Mouse (Mus musculus): ENCODE measurements at regions not wholly inside any gene's neighbourhood (a gene's known extent, or its start where the extent isn't known, plus 50 kb on each side); places are given as distances from the start of the nearest gene placed in this dataset.

DNA sequence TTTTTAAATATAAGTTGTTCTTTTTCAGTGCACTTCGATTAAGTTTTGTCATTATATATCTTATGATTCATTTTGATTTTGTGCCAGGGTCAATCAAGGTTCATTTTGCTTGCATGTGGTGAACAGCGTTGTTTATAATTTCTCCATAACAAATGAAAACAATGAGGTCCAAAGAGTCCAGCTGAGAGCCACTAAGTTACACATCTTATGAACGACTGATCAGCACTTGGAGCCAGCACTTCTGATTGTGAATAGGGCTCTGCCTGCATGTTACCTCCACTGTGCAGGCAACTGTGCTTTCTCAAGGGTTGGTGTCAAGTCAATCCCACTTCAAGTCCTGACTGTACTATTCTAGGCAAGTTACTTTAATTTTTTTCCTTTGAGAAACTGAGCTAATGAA is 243.5 kb upstream of the Adra1b start:
- no peak for DNase-seq (ENCODE audit: low read depth, low spot score)
- WGBS, result 60% methylated on average over 3 of the region's 3 CpGs

GRCm38 (mm10) chr11:44146419-44146818 is 245.4 kb upstream of the Adra1b start:
- 89% methylated on average over 3 of the region's 3 CpGs for WGBS
- DNase-seq (ENCODE audit: low read depth, low spot score), result no peak

GRCm38 (mm10) chr11:44153576-44153975 is 246.3 kb upstream of the Il12b start:
- no peak for DNase-seq (ENCODE audit: low read depth, low spot score)
- WGBS, result 90% methylated on average over 3 of the region's 3 CpGs

- DNase-seq (ENCODE audit: low read depth, low spot score), result no peak
- WGBS, result 41% methylated on average over 2 of the region's 2 CpGs
Measured at GRCm38 (mm10) chr11:44155591-44155990, 244.3 kb upstream of the Il12b start.

- no peak for DNase-seq (ENCODE audit: low read depth, low spot score)
- 38% methylated on average over 5 of the region's 5 CpGs for WGBS
Measured at GRCm38 (mm10) chr11:44156081-44156480, 243.8 kb upstream of the Il12b start.

GRCm38 (mm10) chr11:44156490-44157345 is 243.1 kb upstream of the Il12b start:
- no peak for DNase-seq (ENCODE audit: low read depth, low spot score)
- 64% methylated on average over 3 of the region's 3 CpGs for WGBS

- DNase-seq (ENCODE audit: low read depth, low spot score), result no peak
- 68% methylated on average over 5 of the region's 5 CpGs for WGBS
Measured at GRCm38 (mm10) chr11:44158236-44158635, 241.6 kb upstream of the Il12b start.

GRCm38 (mm10) chr11:44161734-44162418 is 238.0 kb upstream of the Il12b start:
- DNase-seq (ENCODE audit: low read depth, low spot score), result no peak
- WGBS, result 73% methylated on average over 7 of the region's 7 CpGs

DNA sequence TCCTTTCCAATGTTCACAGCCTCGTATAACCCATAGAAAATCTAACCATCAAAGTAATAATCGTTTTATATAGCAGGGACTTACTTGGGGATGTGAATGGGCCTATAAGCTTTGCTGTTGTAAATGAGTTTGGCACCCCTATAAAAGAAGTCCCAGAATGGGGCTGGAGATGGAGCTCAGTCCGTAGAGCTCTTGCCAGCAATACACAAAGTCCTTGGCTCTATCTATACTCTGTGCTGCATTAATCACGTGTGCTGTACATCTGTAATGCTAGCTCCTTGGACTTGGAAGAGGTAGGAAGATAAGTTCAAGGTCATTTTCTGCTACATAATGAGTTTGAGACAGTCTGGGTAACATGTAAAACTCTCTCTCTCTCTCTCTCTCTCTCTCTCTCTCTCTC is 236.8 kb upstream of the Il12b start:
- no peak for DNase-seq (ENCODE audit: low read depth, low spot score)
- WGBS, result 59% methylated on average over 4 of the region's 4 CpGs

DNA sequence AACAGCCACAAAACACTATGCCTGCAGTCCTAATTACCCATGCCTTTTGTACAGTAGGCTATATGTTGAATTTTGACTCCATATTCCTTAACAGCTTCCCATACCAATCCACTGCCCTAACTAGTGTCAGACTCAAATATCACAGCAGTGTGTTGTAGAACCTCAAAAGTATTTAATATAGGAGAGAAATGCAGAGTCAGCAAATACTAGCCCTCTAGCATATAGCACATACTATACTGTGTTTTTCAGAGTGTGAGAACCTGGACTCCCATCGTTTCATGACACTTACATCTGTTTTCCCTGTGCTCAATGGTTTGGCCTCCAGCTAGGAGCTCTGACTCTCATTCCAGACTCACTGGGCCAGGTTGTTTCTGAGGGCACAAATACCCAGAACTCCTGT is 236.1 kb upstream of the Il12b start:
- DNase-seq (ENCODE audit: low read depth, low spot score), result no peak
- WGBS, result 74% methylated on average over 1 of the region's 1 CpGs

GRCm38 (mm10) chr11:44164186-44164585 is 235.7 kb upstream of the Il12b start:
- 47% methylated on average over 2 of the region's 2 CpGs for WGBS

GRCm38 (mm10) chr11:44167724-44168500 is 232.0 kb upstream of the Il12b start:
- WGBS, result 60% methylated on average over 6 of the region's 6 CpGs
- no peak for DNase-seq (ENCODE audit: low read depth, low spot score)

More at GRCm38 (mm10) chr11:44164186-44164585, 235.7 kb upstream of the Il12b start:
- DNase-seq (ENCODE audit: low read depth, low spot score), result no peak

GRCm38 (mm10) chr11:44172478-44172877 is 227.4 kb upstream of the Il12b start:
- 71% methylated on average over 4 of the region's 4 CpGs for WGBS
- DNase-seq (ENCODE audit: low read depth, low spot score), result no peak

- no peak for DNase-seq (ENCODE audit: low read depth, low spot score)
Measured at GRCm38 (mm10) chr11:44173196-44173595, 226.7 kb upstream of the Il12b start.

DNA sequence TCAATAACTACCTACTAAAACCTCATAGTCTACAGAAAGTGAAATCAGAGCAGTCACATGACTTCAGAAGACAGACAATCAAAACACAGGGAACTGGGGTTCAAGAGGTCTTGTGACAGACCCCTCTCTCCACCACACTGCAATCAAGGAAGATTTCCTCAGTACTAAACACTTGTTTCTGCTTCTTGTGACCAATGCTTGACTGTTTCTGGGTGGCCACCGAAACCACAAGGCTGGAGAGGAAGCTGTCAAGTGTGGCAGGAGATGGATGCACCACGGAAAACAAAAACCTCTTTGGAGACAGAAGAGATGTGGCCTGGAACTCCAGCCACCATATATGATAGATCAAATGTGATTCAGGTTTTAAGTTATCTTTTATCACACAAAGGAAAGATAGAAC is 225.3 kb upstream of the Il12b start:
- WGBS, result 63% methylated on average over 2 of the region's 2 CpGs
- DNase-seq (ENCODE audit: low read depth, low spot score), result no peak

More at GRCm38 (mm10) chr11:44173196-44173595, 226.7 kb upstream of the Il12b start:
- WGBS, result 58% methylated on average over 1 of the region's 1 CpGs

- no peak for DNase-seq (ENCODE audit: low read depth, low spot score)
- WGBS, result 74% methylated on average over 3 of the region's 3 CpGs
Measured at GRCm38 (mm10) chr11:44179711-44180110, 220.2 kb upstream of the Il12b start.

DNA sequence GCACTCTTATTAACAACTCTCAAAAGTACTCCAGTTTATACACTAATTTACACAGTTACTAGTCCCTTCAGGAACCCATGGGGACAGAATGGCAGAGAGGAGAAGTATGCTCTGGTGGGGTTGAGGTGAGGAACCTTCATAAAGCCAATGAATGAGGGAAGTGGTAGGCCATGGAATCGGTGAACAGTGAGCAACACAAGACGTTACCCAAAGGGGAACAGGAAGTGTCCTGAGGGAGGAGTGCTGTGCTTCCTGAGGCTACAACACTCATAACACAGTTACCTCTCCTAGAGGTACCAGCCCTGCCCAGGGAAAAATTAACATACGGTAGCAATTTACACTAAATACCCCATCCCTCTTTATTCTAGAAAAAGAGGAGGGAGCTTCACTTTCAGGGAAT is 216.0 kb upstream of the Il12b start:
- no peak for DNase-seq (ENCODE audit: low read depth, low spot score)
- 66% methylated on average over 3 of the region's 3 CpGs for WGBS

DNA sequence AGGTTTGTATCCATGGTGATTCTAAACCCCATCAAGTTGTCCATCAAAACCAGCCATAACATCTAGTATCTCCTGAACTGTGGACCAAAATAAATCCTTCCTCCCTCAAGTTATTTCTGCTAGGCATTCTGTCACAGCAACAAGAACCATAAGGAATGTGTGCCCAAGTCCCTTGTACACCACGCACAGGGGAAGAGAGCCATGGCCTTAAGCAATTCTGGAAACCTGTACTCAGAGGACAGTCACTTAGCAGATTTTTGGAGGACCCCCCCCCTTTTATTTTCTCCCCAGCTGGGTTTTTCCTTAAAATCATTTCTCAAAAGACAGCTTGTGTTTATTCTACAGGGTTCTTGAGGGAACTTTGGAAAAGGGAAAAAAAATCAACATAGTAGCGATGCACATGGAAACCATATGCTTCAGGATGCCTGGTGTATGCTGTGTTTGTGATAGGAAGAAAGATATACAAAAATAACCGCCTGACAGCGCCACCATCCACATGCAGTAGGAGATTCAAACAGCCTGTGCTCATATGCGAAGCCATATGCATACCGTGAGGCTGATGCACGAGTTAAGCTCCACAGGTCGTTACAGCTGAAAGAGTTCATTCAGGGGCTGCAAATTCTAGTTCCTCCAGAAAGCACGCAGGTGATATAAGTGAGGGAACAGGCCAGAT is 214.5 kb upstream of the Il12b start:
- 74% methylated on average over 9 of the region's 9 CpGs for WGBS
- no peak for DNase-seq (ENCODE audit: low read depth, low spot score)

GRCm38 (mm10) chr11:44188202-44188601 is 211.7 kb upstream of the Il12b start:
- DNase-seq (ENCODE audit: low read depth, low spot score), result no peak
- 75% methylated on average over 2 of the region's 2 CpGs for WGBS

GRCm38 (mm10) chr11:44193806-44194205 is 206.1 kb upstream of the Il12b start:
- DNase-seq (ENCODE audit: low read depth, low spot score), result no peak
- 82% methylated on average over 9 of the region's 9 CpGs for WGBS
